Mouse (Mus musculus): ENCODE results near the gene Ubtd1.

The Ubtd1 gene

DNA sequence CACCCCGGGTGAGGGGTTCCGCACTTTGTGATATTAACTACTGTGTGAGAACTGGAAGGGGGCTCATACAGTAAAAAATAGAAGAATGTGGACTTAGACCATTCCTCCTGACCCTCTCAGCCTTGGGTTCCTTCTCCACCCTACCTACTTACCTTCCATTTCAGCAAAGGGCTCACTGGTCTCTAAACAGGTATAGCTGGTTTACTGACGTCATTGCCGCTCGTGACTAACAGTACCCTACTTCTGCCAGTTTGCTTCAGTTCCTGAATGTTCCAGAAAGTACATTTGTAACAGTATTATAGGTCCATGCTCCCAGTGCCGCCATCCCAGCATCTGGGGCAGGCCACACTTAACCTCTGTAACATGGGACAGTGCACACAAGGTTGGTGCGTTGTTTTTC, 12.5 kb downstream of the Ubtd1 start:
- DNase-seq (ENCODE audit: low spot score): no peak

DNA sequence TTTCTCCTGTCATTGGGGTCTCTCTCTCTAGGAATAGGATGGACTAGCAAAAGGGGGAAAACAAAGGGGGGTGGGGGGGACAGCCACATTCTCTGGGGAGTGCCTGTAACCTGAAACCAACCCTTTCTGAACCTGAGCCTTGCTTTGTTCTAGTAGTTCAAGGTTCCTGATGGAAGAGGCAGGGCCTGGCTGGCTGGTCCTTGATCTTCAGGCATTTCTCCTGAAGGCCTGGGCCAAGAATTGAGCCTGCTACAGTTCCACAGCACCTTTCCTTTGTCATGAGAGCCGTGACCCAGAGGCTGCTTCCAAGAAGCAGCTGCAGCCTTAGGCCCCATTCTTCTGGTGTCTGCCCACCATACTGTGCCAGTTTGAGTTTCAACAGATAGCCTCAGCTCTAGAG, 13.9 kb downstream of the Ubtd1 start:
- DNase-seq (ENCODE audit: low spot score): no peak

DNA sequence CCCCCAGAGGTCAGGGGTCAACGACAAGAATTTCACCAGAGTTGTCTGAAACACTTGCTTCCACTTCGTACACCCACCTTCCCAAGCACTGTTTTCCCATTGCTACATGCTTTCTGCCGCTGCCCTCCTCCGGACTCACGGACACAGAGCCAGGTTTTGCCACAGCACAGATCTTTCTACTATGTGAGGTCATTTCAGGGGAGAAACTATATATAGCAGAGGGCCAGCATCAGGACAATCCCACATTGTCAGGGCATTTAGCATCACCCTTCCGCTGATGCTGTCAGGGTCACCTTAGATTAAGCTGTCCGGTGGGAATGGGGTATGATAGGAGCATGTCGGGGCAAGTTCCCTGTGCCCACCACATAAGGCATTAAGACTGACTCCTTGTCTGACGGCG, 15.5 kb downstream of the Ubtd1 start:
- DNase-seq (ENCODE audit: low spot score): no peak

DNA sequence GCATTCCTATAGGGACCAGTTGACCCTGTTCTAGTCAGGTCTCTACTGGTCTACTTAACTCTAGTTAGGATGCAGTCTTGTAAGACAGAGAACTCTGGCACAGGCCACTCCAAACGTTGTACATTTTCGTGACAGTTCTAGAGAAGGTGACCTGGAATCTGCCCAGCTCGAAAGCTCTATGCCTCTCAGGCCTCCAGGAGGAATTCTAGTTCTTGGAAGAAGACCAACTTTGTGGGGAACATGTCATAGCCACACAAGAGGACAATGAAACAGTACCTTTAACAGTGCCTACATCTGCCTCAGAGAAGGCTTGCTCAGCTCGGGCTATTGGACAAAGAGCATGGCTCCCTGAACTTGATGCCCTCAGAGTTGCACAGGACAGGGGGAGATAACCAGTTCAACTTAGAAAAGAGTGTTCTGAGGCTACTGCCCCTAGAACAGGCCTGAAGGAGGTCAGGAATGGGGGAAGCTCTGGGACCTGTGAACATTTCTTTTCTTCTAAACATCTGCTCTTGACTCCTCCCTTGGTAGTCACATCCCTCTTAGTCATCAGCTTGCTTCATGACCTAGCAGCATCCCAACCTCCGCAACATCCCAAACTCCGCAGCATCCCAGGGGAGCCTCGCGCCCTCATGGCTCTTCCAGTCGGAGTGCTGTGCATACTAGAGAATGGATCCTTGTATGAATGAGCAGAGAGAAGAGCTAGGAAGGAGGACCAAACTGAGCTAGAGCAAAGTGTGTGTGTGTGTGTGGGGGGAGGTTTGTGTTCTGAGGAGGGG, 17.4 kb downstream of the Ubtd1 start:
- no peak for DNase-seq (ENCODE audit: low spot score)

DNA sequence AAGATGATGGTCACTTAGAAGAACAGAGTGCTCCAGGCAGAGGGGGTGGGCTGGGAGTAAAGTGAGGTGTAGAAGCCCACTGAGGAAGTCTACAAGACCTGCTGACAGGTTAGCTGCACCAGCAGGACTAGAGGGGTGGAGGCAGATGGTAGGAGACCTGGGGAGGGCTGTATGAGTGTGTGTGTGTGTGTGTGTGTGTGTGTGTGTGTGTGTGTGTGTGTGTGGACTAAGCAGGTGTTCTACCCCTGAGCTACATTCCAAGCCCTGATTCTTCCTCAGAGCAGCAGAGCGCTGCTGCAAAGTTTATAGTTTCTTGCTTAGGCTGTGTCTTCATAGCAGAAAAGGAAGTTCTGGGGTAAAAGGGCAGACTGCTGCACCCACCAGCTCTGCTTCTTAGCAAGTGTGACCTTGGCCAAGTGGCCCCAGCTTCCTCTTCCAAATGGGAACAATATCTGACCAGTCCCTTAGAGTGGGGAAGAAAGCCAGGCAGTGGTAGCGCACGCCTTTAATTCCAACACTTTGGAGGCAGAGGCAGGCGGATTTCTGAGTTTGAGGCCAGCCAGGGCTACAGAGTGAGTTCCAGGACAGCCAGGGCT, 18.2 kb downstream of the Ubtd1 start:
- DNase-seq (ENCODE audit: low spot score): no peak

DNA sequence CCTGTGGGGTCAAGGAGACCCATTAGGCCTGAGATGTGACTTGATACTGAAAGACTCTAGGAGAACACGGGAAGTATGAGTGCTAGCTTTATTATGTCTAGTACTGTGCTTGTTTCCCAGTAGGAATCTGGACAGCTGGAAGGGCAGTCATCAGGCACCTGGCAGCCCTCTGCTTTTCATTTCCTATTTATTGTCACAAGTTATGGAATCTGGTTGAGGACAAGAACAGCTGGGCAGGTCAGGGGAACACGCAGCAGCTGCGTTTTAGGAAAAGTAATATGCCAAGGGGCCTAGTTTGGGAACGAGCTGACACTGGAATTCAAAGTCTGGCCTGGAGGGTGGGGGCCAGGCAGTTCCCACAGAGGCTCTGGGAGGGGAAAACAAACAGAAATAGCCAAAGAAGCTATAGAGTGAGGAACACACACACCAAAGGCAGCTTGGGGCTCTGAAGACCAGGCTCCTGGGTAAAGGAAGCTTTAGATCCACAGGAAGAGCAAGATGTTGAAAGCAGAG, 18.9 kb downstream of the Ubtd1 start:
- no peak for DNase-seq (ENCODE audit: low spot score)

DNA sequence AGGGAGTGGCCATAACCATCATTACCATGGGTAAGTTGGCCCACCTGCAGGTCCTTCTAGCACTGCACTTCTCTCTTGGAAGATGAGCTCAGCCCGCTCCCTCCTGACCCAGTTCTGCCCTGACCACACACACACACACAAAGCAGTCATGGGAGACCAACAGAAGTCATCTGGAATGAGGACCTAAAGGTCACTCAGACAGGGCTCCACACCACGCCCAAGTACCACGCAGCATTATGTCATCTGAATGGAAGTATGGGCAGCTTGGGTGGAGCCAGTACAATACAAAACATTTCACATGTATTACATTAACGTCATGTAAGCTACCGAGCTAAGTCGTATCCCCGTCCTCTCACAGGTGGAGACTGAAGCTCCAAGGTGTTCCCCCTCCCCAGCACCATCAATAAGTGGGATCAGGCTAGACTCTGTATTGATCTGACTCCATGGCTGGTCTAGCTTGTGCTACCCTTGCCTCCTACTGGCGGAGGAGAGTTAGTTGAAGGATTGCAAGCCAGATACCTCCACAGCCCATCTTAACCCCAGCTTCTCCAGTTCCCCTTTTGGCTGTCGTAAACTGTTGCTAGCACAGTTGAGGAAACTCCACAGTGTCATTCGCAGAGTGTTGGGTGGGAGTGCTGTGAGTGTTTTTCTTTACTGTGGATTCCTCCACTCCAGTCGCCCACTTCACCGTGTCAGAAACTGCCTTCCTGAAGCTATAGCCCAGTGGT, 19.9 kb downstream of the Ubtd1 start:
- DNase-seq (ENCODE audit: low spot score): no peak

DNA sequence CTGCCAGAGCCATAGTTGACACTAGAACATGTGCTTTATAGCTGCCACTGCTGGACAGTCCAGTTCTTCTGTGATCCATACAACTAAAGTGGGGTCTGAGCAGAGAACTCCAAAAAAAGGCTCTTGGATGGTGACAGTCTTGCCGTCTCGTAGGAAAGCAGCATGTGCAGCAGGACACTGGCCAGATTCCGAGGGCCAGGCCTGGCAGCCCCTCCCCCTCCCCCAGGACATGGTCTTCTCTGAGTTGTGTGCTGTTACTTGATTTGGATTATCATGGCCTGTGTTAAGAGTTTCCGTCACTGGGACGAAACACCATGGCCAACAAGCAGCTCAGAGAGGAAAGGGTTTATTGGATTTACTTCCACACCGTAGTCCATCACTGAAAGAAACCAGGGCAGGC, 22.7 kb downstream of the Ubtd1 start:
- no peak for DNase-seq (ENCODE audit: low spot score)

DNA sequence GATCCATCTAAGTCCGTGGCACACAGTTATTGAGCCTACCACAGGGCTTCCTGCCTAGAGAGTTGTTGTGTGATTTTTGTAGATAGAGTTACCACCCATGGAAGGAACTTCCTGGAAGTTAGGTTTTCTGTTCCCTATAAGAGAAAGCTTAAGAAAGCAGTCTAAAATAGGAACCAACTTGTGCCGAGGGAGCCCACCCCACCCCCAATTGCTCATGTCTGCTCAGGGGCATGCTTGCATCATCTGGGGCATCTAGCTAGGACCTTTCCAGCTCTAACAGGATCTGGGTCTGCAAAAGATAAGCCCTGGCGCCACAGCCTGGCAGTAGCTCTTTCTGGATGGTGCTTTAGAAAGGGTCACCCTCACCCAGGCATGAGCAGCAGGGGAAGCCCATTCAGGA, 24.1 kb downstream of the Ubtd1 start:
- DNase-seq (ENCODE audit: low spot score): no peak

DNA sequence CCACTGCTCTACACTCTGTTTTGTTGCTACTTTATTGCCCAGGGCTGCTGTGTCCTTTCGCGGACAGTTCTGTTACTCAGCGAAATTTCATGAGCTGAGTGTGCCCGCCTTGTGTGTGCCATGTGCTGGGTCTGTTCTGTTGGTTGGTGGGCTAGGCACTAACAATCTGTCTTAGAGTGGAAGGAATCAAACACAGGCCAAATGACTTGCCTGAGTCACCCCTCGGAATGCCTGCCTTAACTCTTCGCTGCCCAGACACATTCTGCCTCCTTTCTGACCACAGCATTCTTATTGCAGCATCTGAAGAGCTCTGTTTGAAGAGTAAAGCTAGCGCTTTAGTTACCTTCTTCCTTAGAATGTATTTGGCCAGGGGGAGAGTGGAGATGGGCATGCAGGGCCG, 25.0 kb downstream of the Ubtd1 start:
- no peak for DNase-seq (ENCODE audit: low spot score)

DNA sequence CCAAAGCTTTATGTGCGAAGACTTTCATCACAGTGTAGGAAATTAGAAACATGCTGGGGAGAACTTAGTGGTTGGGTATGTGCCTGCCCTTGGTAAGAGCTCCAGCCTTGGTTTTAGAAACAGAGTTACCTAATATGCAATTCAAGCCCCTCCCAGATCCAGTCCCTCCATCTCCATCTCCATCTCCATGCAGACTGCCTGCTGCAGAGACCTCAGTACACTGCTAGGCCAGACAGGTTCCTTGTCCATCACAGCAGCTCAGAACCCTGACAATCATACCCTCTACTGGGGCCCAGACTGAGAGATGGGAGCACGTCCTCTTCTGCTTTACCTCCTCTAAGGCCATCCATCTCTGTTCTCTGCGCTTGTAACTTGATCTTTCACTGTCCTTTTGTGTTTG, 27.0 kb downstream of the Ubtd1 start:
- DNase-seq (ENCODE audit: low spot score): no peak

DNA sequence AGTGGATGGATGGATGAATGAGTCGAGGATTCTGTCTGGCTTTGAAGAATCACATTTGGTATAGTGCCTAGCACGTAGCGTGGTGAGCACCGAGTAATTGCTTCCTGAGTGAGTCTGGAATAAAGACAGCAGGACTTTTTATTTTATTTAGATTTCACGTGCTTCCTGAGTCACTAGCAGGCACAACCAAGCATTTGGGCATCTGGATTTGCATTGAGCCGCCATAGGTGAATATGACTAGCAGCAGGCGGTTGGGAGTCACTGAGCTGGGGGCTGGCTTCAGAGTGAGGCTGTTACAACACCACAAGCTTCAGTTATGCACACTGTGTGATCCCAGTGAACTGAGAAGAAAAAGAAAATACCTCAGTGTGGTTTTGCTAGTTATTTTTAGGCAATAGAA, 27.5 kb downstream of the Ubtd1 start:
- DNase-seq (ENCODE audit: low spot score): no peak

DNA sequence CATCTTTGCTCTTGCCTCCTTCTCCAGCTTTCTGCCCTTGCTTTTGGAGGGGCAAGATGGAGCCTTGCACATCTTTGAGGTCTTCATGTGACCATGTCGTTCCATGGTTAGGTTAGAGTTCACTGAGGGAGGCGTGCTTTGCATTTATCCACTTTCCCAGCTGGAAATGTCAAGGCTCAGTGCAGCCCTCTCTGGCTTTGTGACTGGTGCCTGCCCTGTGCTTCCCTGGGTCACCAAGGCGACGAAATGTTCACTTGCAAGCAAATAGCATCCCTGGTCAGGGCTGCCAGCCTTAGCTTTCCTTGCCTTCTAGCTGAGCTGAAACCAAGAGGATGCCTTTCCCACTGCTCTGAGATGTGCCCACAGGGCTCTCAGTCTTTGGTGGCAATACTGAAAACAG, 28.9 kb downstream of the Ubtd1 start:
- DNase-seq (ENCODE audit: low spot score): no peak

DNA sequence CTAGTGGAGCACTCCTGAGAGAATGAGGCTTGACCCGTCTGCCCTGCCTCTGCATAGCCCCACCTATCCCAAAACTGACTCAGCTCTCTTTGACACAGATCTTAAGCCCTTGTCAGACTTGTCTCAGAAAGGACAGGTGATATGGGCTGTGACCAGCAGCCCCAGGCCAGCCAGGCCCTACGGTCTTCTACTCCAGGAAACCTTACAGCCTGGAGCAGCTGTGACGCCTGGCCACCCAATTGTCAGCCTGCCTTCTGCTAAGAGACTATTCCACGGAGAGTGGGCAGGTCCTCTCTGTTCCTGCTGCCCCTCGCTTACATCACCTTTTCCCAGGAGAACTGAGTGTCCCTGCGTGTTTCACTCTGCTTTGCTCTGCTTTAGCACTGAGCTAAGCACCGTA, 29.6 kb downstream of the Ubtd1 start:
- DNase-seq (ENCODE audit: low spot score): no peak

DNA sequence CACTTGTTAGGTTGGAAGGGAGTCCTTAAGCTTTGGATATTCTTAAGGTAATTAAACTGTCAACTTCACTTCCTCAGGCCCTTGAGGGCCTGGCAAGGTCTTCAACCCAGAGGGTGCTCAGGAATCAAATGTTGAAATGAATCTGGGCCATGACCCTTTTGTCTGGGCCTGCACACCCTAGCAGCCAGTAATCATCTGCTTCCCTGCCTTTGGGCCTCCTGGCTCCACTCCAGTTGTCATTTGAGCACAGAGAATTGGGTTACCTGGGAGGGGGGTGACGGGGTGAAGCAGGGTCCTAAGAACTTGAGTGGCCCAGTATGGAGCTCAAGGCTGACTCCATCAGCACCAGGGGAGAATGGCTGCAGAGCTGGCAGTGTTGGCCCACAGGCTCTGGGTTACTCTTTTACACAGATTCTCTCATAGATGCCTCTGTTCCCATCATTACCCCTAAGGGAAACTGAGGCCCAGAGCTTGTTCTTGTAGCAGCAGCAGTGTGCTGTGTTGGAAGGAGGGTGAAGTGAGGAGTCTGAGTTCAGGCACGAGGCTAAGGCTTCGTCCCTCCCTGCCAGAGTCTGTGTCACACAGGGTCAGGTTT, 32.8 kb downstream of the Ubtd1 start:
- no peak for DNase-seq (ENCODE audit: low spot score)

DNA sequence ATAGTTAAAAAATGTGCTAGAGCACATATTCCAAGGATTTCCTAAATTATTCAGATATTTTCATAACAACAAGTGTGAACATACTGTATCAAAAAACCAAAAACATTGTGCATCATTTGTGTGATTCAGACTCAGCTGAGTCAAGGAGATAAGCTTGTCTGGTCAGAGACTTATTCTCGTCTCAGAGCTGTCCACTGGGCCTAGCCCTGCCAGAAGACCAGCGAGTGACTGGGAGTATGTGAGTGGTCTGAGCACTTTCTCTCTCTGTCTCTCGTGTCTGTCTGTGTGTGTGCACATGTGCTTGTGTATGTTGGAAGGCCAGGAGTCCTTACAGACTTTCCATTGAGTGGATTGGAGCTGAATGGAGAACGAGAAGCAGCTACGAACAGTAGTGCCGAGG, 33.4 kb downstream of the Ubtd1 start:
- DNase-seq (ENCODE audit: low spot score): no peak

DNA sequence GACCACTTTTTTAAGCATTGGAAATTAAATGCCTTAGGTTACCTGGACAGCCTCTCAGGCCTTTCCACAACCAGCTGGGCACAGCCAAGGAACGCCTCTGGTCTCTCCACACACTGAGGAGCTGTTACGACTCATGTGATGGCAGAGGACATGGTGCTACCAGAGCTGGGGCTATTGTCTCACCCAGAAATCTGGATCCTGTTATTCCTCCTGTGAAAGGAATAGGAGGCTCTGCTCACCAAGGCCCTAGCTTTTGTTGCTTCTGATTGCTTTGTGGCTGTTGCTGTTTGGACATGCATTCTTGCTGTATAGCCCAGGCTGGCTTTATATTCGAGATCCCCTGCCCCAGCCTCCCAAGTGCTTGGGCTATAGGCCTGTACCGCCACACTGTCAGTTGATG, 34.7 kb downstream of the Ubtd1 start:
- no peak for DNase-seq (ENCODE audit: low spot score)

DNA sequence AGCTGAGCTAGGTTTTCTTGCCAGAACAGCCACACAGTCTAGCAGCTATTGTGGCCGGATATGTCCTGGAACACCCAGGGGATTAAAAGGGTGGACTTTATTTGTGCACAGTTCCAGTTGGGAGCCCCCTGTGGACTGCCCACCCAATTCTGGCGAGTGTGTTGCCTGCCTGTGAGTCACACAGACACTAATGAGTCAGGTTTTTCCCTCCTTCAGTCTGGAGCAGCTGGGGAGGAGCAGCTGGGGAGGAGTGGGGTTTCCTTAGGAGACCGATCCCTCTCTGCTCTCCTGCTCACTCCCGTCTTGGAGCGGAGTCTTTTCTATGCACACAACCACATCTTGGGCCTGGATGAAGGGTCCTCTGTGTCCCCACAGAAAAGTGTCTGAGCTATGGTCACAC, 35.3 kb downstream of the Ubtd1 start:
- no peak for DNase-seq (ENCODE audit: low spot score)

DNA sequence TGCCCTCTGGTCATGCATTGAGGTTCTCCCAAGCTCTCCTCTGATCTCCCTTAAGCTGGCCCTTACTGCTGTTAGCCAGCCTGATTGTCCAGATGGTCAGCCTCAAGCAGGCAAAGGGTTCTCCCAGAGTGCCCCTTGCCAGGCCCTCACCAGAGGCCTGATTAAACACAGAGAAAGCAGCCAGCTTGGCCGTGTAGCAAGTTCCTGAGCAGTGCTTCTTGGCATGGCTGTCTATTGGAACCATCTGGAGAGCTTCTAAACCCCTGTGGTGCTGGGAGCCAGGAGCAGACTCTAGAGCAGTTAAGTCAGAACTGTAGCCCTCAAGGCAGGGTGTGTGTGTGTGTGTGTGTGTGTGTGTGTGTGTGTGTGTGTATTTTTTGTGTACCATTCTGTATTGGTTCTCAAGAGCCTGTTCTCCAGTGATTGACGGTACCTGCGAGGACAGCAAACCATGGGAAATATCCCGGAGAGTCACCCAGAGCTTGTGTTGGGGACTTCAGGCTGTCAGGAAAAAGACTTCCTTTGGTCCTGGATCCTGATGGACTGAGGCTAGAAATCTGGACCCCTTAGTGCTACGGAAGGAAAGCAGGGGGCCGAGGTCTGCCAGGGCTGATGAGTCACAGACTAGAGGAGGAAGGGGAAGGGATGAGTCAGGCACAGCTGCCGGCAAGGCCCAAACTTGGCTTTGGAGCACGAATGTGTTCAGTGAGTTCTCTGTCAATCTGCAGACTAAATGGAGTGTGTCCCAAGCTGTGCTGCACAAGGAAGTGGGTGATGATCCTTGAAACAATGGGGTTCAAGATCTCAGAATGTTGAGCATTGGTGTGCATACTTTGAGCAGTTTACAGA, 36.1 kb downstream of the Ubtd1 start:
- DNase-seq (ENCODE audit: low spot score): peak; percentile 45

DNA sequence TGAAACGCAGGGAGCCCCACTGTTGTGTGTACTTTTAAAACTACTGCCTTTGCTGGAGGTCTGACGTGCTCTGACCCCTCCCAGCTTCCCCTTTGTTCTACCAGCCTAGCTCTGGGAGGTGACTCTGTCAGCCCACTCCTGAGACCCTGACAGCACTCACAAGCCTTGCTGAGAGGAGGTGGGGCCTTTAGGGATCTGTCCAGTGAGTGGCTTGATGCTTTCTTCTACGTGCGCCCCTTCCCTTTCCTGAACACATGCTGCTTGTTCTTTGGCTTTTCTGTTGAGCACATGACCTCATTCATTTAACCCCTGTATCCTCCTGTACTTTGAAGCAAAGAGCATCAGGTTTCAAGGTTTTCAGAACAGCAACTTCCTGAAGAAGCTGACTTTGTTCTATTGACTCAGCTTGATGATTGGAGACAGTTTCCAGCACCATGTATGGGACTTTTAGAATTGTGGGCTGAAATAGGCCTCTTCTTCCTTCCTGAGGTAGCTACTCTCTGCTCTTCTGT, 37.5 kb downstream of the Ubtd1 start:
- no peak for DNase-seq (ENCODE audit: low spot score)

DNA sequence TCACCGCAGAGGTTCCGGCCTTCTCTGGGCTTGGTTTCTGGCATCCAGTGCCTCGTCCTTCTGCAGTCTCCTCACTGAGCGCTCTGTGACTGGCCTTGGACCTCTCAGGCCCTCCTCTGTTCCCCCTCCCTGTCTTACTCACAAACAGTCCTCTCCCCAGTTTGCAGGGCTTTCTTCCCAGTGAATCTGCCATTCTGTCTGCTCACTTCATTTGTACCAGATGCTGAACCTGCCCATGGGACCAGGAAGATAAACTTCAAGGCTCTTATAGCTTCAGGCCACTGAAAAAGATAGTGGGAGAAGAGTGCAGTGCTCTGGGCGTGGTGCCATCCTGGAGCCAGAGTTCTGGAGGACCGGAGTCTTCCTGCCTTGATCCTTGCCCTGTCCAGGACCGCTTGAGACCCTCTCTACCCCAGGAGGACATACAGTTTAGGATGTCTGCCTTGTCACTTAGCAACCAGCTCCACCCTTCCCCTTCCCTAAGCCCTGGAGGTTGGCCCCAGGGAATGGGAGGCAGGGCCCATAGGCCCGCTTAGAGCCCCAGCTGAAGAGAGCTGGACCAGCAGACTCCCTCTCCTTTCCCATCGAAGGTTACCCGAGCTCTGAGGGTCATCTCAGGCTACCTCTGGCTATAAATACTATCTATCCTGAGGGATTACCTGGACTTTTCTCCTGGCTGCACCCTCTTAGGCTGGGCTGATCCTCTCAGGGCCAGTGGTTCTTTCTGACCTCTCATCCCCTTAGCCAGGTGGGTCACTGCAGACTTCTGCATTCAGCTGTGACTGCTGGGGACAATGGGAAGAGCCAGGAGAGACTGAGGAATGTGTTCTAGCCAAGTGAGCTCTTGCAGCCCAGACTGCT, 40.3 kb downstream of the Ubtd1 start:
- no peak for DNase-seq (ENCODE audit: low spot score)

Data from urinary bladder, postnatal 25 days (tissue).